Mouse (Mus musculus) liver, embryonic 18 days (tissue): ENCODE data around the gene Agtpbp1. TPM values are rescaled to one million over a fixed set of nuclear protein-coding genes. Genes with fewer than 3 reads are reported as not detected.

Source experiments
- polyA plus RNA-seq: library from polyadenylated mRNA; depleted of rRNA; stranded (reverse); fragments of >200 nt; gene quantifications from 2 replicates; pipeline ENCODE4 v1.2.3, GENCODE M21; 2012; rRNA removed

Agtpbp1 gene
- polyA plus RNA-seq = 4.3 and 4.5 TPM in 2 replicates

GRCm38 (mm10) chr13:59584947-59585647 is at the start of gene Agtpbp1, which contains the start of gene Naa35:
Gene Agtpbp1, minus strand, starts transcription at chr13:59585227.
Gene Naa35, plus strand, starts transcription at chr13:59585259.

Other genes starting within 250 kb of the Agtpbp1 start
- 14.6 and 15.5 TPM in 2 replicates for gene Naa35, start within 50 bp of the Agtpbp1 start, polyA plus RNA-seq
- gene Golm1, start 90.6 kb upstream of the Agtpbp1 start, polyA plus RNA-seq = 13.5 and 13.7 TPM in 2 replicates
- not detected in 2 replicates for gene 4921517D22Rik, start 108.9 kb upstream of the Agtpbp1 start, polyA plus RNA-seq
- 0.01 and 0.03 TPM in 2 replicates for gene Spata31d1a, start 125.1 kb upstream of the Agtpbp1 start, polyA plus RNA-seq
- not detected in 2 replicates for gene Spata31d1b, start 127.1 kb upstream of the Agtpbp1 start, polyA plus RNA-seq
- not detected in 2 replicates for gene Spata31d1d, start 146.5 kb upstream of the Agtpbp1 start, polyA plus RNA-seq
- gene 1700014D04Rik, start 161.5 kb upstream of the Agtpbp1 start, polyA plus RNA-seq = 0.02 TPM in 2 replicates
- gene Isca1, start 184.6 kb upstream of the Agtpbp1 start, polyA plus RNA-seq = 112 and 113 TPM in 2 replicates
- gene Gm49354, start 197.0 kb upstream of the Agtpbp1 start, polyA plus RNA-seq = not detected in 2 replicates
- 27.1 and 30.6 TPM in 2 replicates for gene Tut7, start 237.9 kb upstream of the Agtpbp1 start, polyA plus RNA-seq